Mouse (Mus musculus) v-Abl transformed pro-B cells (cell line): Measurements from ENCODE around the gene Galnt12.

ENCODE experiments used
- in situ Hi-C, 2 experiments: fragments of 400-800 bp; cut with MboI; formaldehyde crosslinking; loops; one replicate each; pipeline ENCODE4 v1.15.1; 2025; ENCODE audit not compliant: unreplicated experiment in 2 of 2

The Galnt12 gene

GRCm38 (mm10) chr4:47092387-47093021 is 795 bp downstream of the Galnt12 start:
- in situ Hi-C loops: loop anchor here in 1 of 2 experiments (10.0 kb wide), 1 partner anchor 262 kb away; the partner anchor contains the start of gene Tgfbr1

GRCm38 (mm10) chr4:47093161-47093560 is 1.5 kb downstream of the Galnt12 start:
- in situ Hi-C loops: loop anchor here in 1 of 2 experiments (10.0 kb wide), 1 partner anchor 262 kb away; the partner anchor contains the start of gene Tgfbr1

GRCm38 (mm10) chr4:47093647-47094046 is 1.9 kb downstream of the Galnt12 start:
- in situ Hi-C loops: loop anchor here in 1 of 2 experiments (10.0 kb wide), 1 partner anchor 261 kb away; the partner anchor contains the start of gene Tgfbr1

- in situ Hi-C loops: no loop called here
These were observed 11.9 kb downstream of the Galnt12 start for GRCm38 (mm10) chr4:47103561-47103960.

- in situ Hi-C loops: no loop called here
These were observed 20.2 kb downstream of the Galnt12 start for GRCm38 (mm10) chr4:47111885-47112284.

- in situ Hi-C loops: no loop called here
These were observed 20.9 kb downstream of the Galnt12 start for GRCm38 (mm10) chr4:47112560-47112959.

- in situ Hi-C loops: loop anchor here (10.0 kb wide), 3 partner anchors 223 to 273 kb away; partner anchors contain the start of gene Tgfbr1 (in 1 of the 2)
These were observed 30.5 kb downstream of the Galnt12 start for GRCm38 (mm10) chr4:47122051-47122706.

- in situ Hi-C loops: loop anchor here (10.0 kb wide), 3 partner anchors 221 to 271 kb away; partner anchors contain the start of gene Tgfbr1 (in 1 of the 2)
These were observed 32.5 kb downstream of the Galnt12 start for GRCm38 (mm10) chr4:47124140-47124711.

GRCm38 (mm10) chr4:47128515-47128914 is 36.8 kb downstream of the Galnt12 start:
- in situ Hi-C loops: loop anchor here (10.0 kb wide), 3 partner anchors 216 to 266 kb away; partner anchors contain the start of gene Tgfbr1 (in 1 of the 2)

GRCm38 (mm10) chr4:47129572-47129971 is 37.9 kb downstream of the Galnt12 start:
- in situ Hi-C loops: loop anchor here (10.0 kb wide), 3 partner anchors 215 to 265 kb away; partner anchors contain the start of gene Tgfbr1 (in 1 of the 2)

GRCm38 (mm10) chr4:47130111-47131050 is 38.7 kb downstream of the Galnt12 start:
- in situ Hi-C loops: no loop called here

GRCm38 (mm10) chr4:47131931-47132330 is 40.2 kb downstream of the Galnt12 start:
- in situ Hi-C loops: no loop called here

GRCm38 (mm10) chr4:47132413-47132812 is 40.7 kb downstream of the Galnt12 start:
- in situ Hi-C loops: no loop called here

- in situ Hi-C loops: no loop called here
These were observed 45.0 kb downstream of the Galnt12 start for GRCm38 (mm10) chr4:47136699-47137101.

- in situ Hi-C loops: no loop called here
These were observed 45.8 kb downstream of the Galnt12 start for GRCm38 (mm10) chr4:47137479-47137878.

- in situ Hi-C loops: no loop called here
These were observed 46.7 kb downstream of the Galnt12 start for GRCm38 (mm10) chr4:47138411-47138810.

GRCm38 (mm10) chr4:47138967-47139777 is 47.5 kb downstream of the Galnt12 start:
- in situ Hi-C loops: no loop called here

- in situ Hi-C loops: no loop called here
These were observed 48.6 kb downstream of the Galnt12 start for GRCm38 (mm10) chr4:47140301-47140700.

- in situ Hi-C loops: no loop called here
These were observed 49.9 kb downstream of the Galnt12 start for GRCm38 (mm10) chr4:47141444-47142154.
